Comparison of ENCODE assay signal across 8 mouse cellular contexts in genomic region chr14:121220723-121221122, GRCm38 (mm10).
DNase-seq lines count a peak whose midpoint lies in the region; ATAC-seq lines count a peak whose summit lies in the region.

No protein-coding gene starts in this region.

- H3K4me2 ChIP-seq in hindbrain, embryonic 12.5 days (replicated peaks): no peak overlapping the region
- H3K4me2 ChIP-seq in midbrain, embryonic 13.5 days (replicated peaks): no peak overlapping the region

- 75% methylated on average over 5 of the region's 5 CpGs for whole genome bisulfite sequencing in hindbrain, embryonic 10.5 days
- 74% methylated on average over 5 of the region's 5 CpGs for WGBS in hindbrain, embryonic 12.5 days
- 70% methylated on average over 5 of the region's 5 CpGs for WGBS in midbrain, embryonic 13.5 days

- peak; percentile 43 for DNase-seq in hindbrain, embryonic 10.5 days (ENCODE audit: low spot score)
- DNase-seq in ES-CJ7 (ENCODE audit: low read depth, low spot score): peak; percentile 31
- DNase-seq in cerebellum, adult 18-20 months: peak; percentile 76 to 80
- peak; percentile 59 for DNase-seq in gastrocnemius, postnatal 25 days
- peak; percentile 71 for DNase-seq in layer of hippocampus, adult 11-12 months (ENCODE audit: low spot score)
- peak; percentile 16 for DNase-seq in testis, postnatal 14 days (ENCODE audit: low spot score)

- no peak for ATAC-seq in hindbrain, embryonic 12.5 days (ENCODE audit: low FRiP score)
- peak; percentile 55 for ATAC-seq in midbrain, embryonic 13.5 days

- H3K27me3 ChIP-seq in hindbrain, embryonic 10.5 days (ENCODE audit: insufficient read depth, poor library complexity, severe bottlenecking): no peaks in the 10 kb centered on the region
- no peaks in the 10 kb centered on the region for H3K27me3 ChIP-seq in hindbrain, embryonic 12.5 days
- H3K27me3 ChIP-seq in midbrain, embryonic 13.5 days: no peaks in the 10 kb centered on the region

- H3K9me3 ChIP-seq in hindbrain, embryonic 10.5 days: peaks cover 4% of the 10 kb centered on the region; the same call in 1 of the 2 replicates
- H3K9me3 ChIP-seq in hindbrain, embryonic 12.5 days (replicated peaks): no peaks in the 10 kb centered on the region
- H3K9me3 ChIP-seq in midbrain, embryonic 13.5 days: no peaks in the 10 kb centered on the region

- H3K4me1 ChIP-seq in hindbrain, embryonic 10.5 days (replicated peaks): peaks cover 4% of the 10 kb centered on the region; the same call in 1 of the 2 replicates
- peaks cover 8% of the 10 kb centered on the region; the same call in 1 of the 2 replicates for H3K4me1 ChIP-seq in hindbrain, embryonic 12.5 days
- peaks cover 8% of the 10 kb centered on the region; the same call in 1 of the 2 replicates for H3K4me1 ChIP-seq in midbrain, embryonic 13.5 days (replicated peaks)

- H3K27ac ChIP-seq in hindbrain, embryonic 10.5 days: no peak overlapping the region
- no peak overlapping the region for H3K27ac ChIP-seq in hindbrain, embryonic 12.5 days
- H3K27ac ChIP-seq in midbrain, embryonic 13.5 days: no peak overlapping the region; the same call in 1 of the 2 replicates

- H3K9ac ChIP-seq in hindbrain, embryonic 12.5 days: no peak overlapping the region
- no peak overlapping the region for H3K9ac ChIP-seq in midbrain, embryonic 13.5 days (replicated peaks)

- no peak overlapping the region for H3K4me3 ChIP-seq in hindbrain, embryonic 10.5 days
- H3K4me3 ChIP-seq in hindbrain, embryonic 12.5 days: no peak overlapping the region
- H3K4me3 ChIP-seq in midbrain, embryonic 13.5 days (replicated peaks): no peak overlapping the region

- H3K36me3 ChIP-seq in hindbrain, embryonic 10.5 days: peaks cover 40% of the 10 kb centered on the region
- H3K36me3 ChIP-seq in hindbrain, embryonic 12.5 days: peaks cover 26% of the 10 kb centered on the region
- peaks cover 22% of the 10 kb centered on the region for H3K36me3 ChIP-seq in midbrain, embryonic 13.5 days

Comparison
In these comparisons a context has a peak if more than half of its experiments do, and no peak if none do; other contexts are left out.
1. DNase-seq: peak in every context shown above with its lines; median percentile 78 in cerebellum, adult 18-20 months; 71 in layer of hippocampus, adult 11-12 months; 59 in gastrocnemius, postnatal 25 days; 43 in hindbrain, embryonic 10.5 days; 31 in ES-CJ7; 16 in testis, postnatal 14 days.